Mouse (Mus musculus) gastrocnemius, adult 18-20 months (tissue): ENCODE results near the gene Ydjc. TPM values are rescaled to one million over a fixed set of nuclear protein-coding genes. Genes with fewer than 3 reads are reported as not detected.

Source experiments
- microRNA-seq: library from miRNA; unstranded; fragments of <30 nt; microRNA quantifications from one replicate; pipeline ENCODE4 v1.2.0, GENCODE M21; 2021
- total RNA-seq, 2 experiments: library from RNA; stranded (reverse); gene quantifications; 2 replicates each; pipeline ENCODE4 v1.2.3; 2021

The Ydjc gene
- total RNA-seq, 2 experiments from 2014 or later: 0.17 TPM; not detected in 1

Small RNA genes lying within 50 kb of the gene (microRNA-seq; reads per million reads assigned to microRNA genes)
- gene Mir130b: 16.0 reads per million, percentile 31 among the genes with 10 or more reads in this experiment
- gene Mir301b: not detected

Other genes starting within 250 kb of the Ydjc start
- gene Ppm1f, start 248.2 kb upstream of the Ydjc start, total RNA-seq: 10 to 100 TPM in 1 of 2 experiments, 1 to 10 TPM in 1; 9.3 to 13.4 TPM
- 100 to 1,000 TPM in 1 of 2 experiments, 10 to 100 TPM in 1; 94.3 to 102 TPM for gene Mapk1, start 161.2 kb upstream of the Ydjc start, total RNA-seq
- gene Ypel1, start 74.9 kb upstream of the Ydjc start, total RNA-seq: 1 to 10 TPM in 1 of 2 experiments, under 1 TPM in 1; 0.36 to 1.1 TPM
- 10 to 100 TPM; 22.9 to 30.8 TPM for gene Ppil2, start 33.4 kb upstream of the Ydjc start, total RNA-seq
- gene 2610318N02Rik, start 19.5 kb upstream of the Ydjc start, total RNA-seq: not detected
- 1 to 10 TPM; 4.7 to 5.9 TPM for gene Sdf2l1, start 12.2 kb upstream of the Ydjc start, total RNA-seq
- gene Ccdc116, start 2.6 kb downstream of the Ydjc start, total RNA-seq: under 1 TPM in 1 of 2 experiments, not detected in 1; 0.09 TPM
- 100 to 1,000 TPM; 146 to 149 TPM for gene Ube2l3, start 58.0 kb downstream of the Ydjc start, total RNA-seq
- gene Rimbp3, start 64.0 kb downstream of the Ydjc start, total RNA-seq: under 1 TPM; 0.05 to 0.07 TPM
- gene Hic2, start 89.0 kb downstream of the Ydjc start, total RNA-seq: 1 to 10 TPM; 1.4 to 1.7 TPM
- 1 to 10 TPM in 1 of 2 experiments, under 1 TPM in 1; 0.97 to 1.9 TPM for gene Tmem191c, start 131.5 kb downstream of the Ydjc start, total RNA-seq
- gene Serpind1, start 186.8 kb downstream of the Ydjc start, total RNA-seq: under 1 TPM in 1 of 2 experiments, not detected in 1; 0.31 TPM